Mouse (Mus musculus) mouse embryonic stem cell (cell line): ENCODE data around the gene 4930507D05Rik.
"Not testable (repeated sequence)": the region's sequence is repeated elsewhere in the genome, so short reads cannot be mapped to it uniquely, and the experiment has no call there.

ENCODE experiments used
- in situ Hi-C, 2 experiments: fragments of 300-500 bp; cut with MboI; formaldehyde crosslinking; loops; 1 replicate in 1 of 2; 3 replicates in 1 of 2; pipeline ENCODE4 v1.14.3; 2019 to 2020; ENCODE audit warnings: low sequenced_read_pairs in 2 of 2, low pct_unique_long_range_greater_than_20kb in 1 of 2, mixed read lengths in 1 of 2; ENCODE audit not compliant: unreplicated experiment in 1 of 2

Gene 4930507D05Rik

DNA sequence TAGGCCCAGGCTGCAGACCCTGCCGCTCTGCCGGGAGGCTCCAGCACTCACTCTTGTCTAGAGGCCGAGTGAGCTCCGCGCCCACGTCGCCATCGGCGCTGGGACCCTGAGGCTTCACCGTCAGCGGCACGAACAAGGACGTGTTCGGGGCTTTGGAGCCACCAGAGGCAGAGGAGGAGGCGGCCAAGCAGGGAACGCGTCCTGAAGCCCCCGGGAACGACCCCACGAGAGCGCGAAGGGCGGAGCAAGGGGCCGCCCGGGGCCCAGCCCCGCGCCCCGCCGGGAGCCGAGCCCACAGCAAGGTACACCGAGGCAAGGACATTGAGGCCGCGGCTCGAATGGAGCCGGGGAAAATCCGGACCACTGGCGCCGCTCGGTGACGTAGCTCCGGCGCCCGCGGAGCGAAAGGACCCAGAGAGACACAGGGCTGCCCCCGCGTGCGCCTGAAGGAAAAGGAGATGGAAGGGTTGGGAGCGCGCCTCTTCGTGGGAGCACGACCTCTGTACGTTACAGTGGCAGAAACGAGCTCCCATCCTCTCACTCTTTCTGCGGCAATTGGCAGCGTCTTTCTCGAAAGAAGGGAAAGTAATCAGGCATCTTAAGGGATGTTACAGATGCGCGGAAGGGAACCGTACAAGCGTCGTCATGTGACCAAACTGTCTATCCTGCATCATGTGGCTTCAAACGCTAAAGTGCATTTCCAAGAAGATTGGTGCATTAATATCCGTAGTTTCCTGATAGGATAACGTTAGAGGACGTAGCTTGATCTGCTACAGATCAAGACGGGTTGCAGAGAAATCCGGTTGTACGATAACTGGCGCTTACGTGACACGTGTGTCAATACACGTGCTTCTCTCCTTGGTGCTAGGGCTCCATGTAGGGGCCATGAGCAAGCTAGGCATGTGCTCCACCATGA is at the start of gene 4930507D05Rik, which contains the start of gene Supv3l1:
Gene 4930507D05Rik (plus strand): TSS at position 126 of the 916 bp plus-strand sequence.
Gene Supv3l1 (minus strand): TSS at position 375 of the 916 bp plus-strand sequence.
- in situ Hi-C loops = no loop called here

DNA sequence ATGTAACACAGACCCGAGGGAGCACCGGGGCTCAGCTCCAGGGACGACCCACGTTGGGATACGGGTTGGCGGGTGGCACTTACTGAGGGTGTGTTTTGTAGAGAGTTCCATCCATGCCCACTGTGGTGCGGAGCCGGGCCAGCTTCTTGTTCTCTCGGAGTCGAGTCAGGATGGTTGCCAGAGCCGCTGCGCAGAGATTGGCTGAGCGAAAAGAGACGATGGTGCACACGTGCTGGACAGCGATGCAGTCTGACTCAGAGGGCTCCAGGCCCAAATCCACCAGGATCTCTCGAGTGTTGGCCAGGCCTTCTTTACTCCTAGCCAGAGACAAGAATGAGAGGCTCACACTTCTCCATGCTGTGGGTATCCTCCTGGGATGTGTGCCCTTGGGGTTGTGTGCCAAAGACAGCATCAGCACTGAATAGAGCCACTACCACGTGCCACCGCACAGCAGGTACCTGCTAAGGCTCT is 47.6 kb upstream of the 4930507D05Rik start:
- in situ Hi-C loops = no loop called here

DNA sequence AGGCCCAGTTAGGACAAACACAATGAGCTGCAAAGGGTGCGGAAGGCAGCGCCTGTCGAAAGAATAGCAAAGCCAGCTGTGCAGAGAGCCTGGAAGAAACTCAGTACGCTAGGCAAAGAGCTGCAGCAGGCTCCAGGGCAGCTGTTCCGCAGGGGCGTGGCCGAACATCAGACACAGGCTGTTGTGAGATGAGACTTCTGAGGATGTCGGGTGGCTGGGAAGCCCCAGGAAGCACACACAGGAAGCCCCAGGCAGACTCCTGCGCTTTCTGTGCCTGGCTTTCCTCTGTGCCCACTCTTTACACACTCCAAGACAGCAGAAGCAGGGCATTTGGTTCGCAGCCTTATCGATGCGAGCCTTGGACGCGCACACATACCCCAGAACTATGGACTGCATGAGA is 44.4 kb upstream of the 4930507D05Rik start:
- in situ Hi-C loops = no loop called here

DNA sequence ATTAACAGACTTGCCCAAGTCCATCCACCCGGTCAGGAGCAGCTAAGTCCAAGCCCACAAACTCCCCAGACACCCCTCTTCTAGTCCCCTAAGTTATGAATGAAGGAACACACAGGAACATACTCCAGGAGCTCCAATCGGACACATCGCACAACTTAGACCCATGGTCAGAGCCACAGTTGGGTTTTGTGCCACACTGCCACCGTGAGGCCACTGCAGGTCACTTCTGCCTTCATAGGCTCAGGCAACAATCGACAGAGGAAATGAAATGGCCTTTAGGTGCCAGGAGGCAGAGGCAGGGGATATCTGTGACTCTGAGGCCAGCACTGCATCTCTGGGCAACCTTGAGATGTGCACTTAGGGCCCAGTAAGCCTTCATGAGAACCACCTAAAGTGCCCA is 38.3 kb upstream of the 4930507D05Rik start:
- in situ Hi-C loops = no loop called here

DNA sequence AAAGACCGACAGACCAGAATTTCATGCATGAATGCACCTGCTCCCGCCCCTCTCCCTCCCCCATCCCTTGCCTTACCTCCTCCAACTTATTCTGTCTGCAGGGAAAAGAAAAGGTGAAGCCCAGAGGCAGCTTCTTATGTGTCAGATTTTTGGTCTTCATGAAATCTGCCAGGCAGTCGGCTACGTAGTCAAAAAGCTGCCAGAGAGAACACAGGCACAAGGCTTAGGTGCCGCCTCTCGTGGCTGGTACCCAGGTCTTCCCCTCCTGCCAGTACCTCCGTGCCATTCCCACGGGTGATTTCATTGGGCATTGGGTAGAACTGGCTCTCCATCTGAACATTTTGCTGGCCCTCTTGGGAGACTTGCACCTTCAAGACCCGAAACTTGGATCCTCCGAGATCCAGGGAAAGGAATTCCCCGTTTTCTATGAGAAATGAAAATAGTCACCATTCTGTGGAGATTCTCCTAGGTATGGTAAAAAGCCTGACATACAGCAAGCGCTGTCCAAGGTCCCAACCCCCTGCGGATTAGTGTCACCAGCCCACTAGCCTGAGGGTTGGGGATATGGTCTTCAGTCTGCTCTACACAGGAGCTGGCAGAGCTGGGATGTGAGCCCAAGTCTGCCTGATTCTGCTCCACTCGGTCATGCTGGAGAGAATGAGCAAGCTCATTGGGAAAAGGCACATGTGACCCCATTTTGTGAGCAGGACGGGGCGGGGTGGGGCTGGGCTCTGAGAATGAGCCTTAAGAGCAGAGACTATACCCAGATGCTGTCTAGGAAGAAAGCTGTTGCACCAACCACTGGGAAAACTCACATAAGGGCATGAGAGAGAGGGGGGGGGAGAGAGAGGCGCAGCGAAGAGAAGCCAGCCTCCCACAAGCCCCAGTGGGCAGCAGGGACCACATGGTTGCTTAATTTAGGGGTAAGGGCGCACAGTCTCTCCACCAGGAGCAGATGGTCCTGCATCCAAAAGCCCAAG is 37.6 kb upstream of the 4930507D05Rik start:
- in situ Hi-C loops = no loop called here

DNA sequence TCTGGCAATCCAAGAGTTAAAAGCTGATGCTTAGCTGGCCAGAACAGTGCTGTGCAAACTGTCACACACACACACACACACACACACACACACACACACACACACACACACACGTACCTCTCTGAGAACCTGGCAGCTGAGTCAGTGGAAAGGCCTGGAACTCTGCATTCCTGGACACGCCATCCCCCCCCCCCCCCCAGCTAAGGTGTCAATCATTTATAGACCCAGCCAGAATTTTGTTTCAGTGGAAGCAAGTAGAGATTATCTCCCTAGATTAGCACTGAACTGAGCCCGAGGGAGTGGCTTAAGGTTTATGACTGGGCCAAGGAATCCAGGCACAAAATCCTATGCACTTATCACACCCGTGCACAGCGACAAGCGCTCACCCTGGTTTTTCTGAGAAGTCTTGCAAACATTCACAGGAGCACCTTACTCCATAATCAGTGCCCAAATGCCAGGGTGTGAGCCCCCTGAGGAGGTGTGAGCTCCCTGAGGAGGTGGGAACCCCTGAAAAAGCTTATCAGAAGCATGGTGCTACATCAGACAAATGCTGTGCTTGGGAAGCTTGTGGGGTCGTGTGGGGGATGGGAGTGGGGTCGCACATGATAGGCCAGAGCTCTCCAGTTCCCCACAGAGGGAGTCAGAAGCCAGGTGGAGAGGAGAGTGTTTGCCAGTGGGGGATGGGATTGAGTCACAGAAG is 36.2 kb upstream of the 4930507D05Rik start:
- in situ Hi-C loops = no loop called here

DNA sequence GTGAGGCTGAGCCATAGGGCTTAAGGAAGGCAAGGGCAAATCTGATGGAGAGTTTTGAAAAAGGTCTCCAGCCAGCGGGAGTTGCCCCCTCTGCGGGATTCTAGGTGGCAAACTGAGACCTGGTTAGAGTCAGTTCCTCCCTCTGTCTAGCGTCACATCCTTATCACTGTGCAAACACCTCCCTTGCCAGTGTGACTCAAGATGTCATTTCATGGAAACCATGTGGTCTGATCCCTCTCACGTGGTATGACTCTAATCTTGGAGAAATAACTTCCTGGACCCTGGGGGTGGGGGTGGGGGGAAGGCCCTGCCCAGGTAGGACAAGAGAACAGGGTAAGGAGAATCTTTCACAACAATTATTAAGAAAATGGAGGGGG is 35.7 kb upstream of the 4930507D05Rik start:
- in situ Hi-C loops = no loop called here

DNA sequence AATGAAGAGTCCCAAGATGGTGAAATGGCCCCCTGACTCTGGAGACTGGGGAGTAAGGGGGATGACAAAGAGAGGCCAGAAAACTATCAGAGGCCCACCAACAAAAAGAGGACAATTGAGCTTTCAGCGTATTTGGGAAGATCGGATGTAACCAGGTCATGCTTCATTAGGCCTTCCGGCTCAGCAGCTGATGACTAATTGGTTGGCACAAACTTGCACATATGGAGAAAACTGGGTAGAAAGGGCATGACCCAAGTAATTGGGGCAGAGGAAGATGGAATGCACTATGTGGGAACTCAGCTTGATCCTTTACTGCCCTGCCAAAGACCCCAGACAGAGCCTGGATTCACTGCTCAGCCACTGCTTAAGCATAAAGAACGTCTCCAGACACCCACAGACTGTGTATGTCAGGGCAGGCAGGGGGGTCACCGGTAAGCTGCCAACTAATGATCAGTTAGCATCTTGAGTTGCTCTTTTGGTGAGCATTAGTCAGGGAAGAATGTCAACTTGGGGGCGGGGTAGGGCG is 30.4 kb upstream of the 4930507D05Rik start:
- in situ Hi-C loops = no loop called here

DNA sequence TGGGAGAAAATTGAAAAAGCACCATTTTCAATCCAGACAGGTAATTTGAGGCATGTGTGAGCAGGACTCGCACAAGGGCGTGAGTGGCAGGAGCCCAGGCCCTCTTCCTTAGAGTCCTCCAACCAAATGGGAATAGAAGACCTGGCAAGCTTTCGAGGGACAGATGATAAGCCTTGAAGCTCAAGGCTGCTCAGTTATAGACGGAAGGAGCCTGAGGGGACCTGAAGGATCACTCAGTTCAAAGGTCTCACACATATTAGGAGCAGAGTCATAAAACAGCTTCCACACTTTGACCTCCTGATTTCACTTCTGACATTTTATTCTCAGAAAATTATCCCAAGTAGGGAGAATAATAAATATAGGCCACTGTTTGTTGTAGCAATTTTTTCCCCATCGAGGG is 29.9 kb upstream of the 4930507D05Rik start:
- in situ Hi-C loops = no loop called here

DNA sequence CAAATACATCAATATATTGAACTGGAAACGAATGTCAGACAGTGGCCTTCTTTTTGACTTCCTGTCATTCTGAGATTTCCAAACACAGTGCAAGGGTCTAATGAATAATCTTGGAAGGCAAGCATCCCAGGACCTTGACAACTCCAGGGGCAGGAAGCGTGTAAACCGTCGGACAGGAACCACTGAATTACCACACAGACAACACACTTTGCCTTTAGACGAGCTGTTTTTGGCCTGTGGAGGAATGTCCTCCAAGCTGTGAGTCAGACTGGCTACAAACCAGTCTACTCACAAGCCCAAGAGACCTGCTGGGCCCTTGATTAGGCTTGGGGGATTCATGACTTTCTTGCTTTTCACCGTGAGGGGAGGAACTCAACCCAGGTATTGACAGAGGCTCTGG is 28.9 kb upstream of the 4930507D05Rik start:
- in situ Hi-C loops = no loop called here

DNA sequence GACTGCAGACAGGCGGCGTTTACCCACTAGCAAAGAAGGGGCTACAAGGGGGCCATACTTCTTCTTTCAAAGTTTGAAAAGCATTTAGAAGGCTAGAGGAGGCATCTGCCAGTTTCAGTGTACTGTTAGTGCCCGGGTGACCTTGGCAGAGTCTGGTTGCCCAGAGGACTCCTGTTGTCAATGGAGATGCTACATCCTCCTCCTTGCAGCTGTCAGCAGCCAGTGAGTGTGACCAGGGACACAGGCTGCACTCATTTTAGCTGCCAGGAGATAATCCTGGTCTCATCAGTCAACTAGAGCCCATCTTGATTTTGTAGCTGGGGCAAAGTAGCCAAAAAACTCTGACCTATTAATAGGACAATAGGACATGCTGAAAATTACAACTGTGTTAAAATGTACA is 28.2 kb upstream of the 4930507D05Rik start:
- in situ Hi-C loops = no loop called here

DNA sequence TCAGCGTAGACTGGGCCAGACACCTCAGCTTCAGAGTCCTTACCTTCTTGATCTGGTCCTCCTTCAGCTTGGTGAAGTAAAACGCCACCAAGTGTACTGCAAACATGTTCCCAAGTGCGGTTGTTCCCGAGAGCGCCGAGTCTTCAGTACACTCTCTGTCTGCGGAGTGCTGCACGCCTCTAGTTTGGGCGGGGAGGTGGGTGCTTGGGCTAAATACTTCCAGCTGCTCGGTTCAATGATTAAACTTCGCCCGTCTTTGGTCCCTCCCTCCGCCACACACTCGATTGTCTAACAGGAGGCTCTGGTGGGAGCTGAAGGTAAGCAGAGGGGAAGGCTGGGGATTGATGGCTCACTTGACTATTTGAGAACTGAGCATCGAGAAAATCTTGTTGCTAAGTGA is 27.0 kb upstream of the 4930507D05Rik start, which contains the start of gene Hkdc1:
Gene Hkdc1 (minus strand): TSS at position 237 of the 400 bp plus-strand sequence.
- in situ Hi-C loops = no loop called here

DNA sequence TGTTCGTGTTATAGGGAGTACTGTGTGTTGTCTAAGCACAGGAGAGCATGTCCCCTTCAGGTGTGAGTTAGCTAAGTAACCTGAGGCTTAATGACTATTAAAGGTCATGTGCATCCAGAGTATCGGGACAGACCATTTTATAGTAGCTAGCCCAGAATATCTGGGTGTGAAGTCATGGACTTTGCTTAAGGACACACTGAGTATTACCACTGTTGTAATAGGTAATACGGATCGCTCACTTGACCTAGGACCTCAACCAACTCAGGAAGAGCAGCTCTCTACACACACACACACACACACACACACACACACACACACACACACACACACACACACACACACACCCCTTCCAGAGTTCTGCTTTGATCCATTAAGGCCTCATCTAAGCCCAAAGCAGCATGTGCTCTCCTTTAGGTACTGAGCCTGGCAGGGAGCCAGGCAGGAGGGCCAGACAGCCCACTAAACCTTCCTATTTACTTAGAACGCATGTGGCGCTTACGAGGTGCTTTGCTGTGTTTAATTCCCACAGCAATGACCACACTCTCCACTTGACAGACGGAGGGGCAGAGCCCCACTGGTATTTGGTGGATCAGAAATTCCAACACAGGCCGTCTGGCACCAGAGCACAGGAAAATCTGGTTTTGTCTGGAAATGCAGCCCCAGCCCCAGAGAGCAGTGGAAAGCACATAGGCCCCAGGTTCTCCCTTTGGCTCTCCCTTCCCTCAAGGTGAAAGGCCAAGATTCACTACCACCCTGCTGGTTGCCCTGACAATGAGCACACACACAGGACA is 24.0 kb upstream of the 4930507D05Rik start:
- in situ Hi-C loops = no loop called here

DNA sequence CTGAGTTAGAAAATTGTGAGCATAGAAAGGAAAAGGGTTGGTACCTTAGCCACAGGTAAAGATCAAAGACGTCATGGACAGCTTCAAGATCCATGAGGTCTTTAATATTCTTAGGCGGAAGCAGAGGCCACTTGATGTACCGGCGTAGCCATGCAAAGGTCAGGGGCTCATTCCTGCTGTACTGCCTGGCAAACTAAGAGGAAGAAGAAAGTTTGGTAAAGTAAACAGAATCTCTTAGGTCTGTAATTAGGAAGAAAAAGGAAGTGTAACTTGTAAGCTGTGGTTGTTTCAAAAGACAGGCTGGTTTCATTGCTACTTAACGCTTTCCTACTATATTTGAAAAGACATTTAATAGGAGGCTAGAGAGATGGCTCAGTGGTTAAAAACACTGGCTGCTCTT is 18.9 kb upstream of the 4930507D05Rik start:
- in situ Hi-C loops = no loop called here

DNA sequence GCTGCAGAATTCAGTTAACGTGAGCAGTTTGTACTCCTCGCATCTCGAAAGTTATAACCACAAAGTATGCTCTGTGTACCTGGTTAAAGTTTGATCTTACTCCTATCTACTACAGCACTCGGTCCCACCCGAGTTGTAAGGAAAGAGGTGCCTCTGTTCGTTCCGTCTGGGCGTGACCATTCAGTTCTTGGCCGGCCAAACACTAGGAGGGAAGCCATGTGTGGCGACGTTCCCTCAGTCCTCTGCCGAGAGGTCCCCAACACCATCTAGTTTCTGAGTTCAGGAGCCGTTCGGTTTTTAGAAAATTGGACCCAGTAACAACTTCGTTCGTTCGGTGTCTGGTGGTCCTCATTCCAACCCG is 971 bp downstream of the 4930507D05Rik start:
- in situ Hi-C loops = no loop called here

DNA sequence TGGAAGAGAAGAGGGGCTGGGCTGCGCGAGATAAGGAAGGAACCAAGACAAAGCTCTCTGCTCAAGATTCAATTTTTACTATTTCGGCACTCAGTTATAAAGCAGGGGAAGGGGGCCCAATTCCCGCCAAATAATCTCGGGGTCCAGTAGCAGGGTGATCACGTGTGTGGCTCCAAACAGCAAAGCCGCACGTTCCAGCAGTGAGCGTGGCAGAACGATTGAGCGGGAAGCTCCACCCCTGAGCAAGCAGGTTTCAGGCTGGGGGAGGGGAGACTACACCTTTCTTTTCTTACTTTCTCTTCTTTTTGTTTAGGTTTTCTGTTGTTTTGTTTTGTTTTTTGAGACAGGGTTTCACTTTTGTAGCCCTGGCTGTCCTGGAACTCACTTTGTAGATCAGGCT is 2.7 kb downstream of the 4930507D05Rik start:
- in situ Hi-C loops = not testable (repeated sequence)

DNA sequence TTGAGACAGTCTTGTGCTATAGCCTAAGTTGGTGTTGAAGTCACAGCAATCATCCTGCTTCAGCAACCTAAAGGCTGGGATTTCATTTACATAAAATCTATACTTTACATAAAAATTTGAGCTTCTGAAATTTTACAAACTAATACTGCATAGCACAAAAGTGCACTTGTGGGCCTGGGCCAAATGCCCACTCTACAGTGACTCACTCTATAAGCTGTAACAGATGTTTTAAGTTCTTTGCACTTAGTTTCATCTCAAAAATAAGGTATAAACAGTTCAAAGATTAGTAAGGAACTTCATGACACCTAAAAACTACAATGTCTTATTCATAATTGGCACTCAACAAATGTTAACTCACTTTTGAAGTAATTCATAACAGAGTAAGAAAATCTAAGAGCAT is 12.0 kb downstream of the 4930507D05Rik start:
- in situ Hi-C loops = no loop called here

DNA sequence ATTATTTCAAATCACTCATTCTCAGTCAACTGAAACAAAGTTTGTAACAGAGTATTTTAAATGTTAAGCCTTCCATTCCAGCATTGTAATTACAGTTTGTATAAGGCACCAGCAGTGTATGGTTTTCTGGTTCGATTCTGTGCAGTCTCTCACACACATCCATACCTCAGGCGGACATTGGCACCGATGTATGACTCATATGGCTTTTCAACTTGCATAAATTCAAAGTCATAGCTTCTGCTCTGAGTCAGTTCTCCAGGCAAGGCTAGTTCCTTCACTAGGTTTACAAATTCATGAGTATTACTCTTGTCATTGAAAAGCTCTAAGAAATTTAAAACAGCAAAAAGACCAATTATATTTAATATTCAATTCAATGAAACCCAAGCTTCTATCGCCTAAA is 20.4 kb downstream of the 4930507D05Rik start:
- in situ Hi-C loops = no loop called here
